Mouse (Mus musculus): ENCODE measurements around the gene Btla.

Gene Btla

DNA sequence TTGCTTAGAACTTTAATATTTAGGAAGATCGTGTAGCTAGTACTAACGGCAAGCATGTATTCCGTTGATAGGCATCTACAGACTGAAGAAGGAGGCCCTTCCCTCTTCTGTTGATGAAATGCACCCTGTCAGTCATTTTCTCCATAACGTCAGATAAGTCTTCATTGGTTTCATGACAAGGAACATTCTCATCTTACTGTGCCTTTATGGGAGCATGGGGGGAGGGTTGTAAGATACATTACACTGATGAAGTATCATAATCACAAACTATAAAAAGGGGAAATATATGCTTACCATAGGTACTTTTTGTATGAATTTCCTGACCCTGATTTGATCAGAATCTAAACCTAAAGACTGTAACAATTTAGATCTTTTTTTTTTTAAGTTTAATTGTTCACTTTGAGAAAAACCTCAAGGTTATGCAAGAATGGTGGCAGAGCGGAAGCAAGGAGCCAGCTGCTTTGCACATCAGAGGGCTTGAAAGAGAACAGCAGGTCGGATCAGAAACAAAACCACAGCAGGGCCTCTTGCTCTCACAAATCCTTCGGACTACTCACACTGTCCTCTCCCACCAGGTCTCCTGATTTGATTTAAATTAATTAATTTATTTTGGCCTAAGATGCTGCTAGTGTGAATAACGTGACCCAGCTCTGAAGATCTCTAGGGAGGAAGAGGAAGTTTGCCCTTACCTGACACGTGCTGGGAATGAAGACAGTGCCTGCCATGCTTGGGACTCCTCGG, at the start of gene Btla:
TSS of gene Btla (plus strand) at position 668 of the 741 bp plus-strand sequence.
- DNase-seq: no peak

- DNase-seq: no peak
Observed at GRCm38 (mm10) chr16:45178552-45178951, 45.6 kb upstream of the Btla start.

DNA sequence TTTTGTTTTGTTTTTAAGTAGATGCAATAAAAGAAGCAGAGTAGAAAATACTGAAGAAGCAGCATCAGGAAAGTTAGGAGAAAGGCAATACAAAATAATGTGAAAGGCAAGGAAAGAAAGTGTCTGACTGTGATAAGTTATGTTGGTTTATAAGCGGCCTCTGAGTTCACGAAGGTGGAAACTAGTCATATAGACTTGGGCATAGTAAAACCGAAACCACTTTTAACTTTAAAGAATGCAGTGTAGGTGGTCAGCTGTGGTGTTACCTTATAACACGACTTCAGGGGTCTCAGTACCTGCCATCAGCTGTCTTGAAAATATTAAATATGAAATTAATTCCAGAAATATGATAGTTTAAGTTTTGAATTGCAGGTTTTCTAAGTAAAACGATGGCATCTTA, 42.3 kb upstream of the Btla start:
- DNase-seq: no peak

- DNase-seq: peak; percentile 80
Observed at GRCm38 (mm10) chr16:45192613-45193012, 31.5 kb upstream of the Btla start.

- peak; percentile 82 for DNase-seq
Observed at GRCm38 (mm10) chr16:45196816-45197215, 27.3 kb upstream of the Btla start.

GRCm38 (mm10) chr16:45201395-45201794, 22.7 kb upstream of the Btla start:
- DNase-seq: peak; percentile 34

DNA sequence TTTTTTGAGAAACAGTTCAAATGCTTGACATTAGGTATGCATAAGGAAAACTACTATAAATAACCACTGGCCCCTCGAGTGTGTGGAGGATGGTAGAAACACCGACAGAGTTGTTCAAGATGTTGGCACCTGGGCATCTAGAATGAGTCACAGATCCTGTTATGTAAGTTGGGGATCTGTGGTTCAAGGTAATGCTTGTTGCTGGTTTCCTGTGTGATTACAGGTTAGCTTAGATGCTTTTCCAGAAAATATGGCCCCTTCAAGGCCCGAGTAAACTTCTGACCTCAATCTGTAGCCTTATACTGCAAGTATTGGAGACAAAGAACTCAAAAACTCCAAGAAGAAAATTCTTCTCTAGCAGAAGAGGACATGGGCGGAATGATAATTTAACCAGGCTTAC, 19.7 kb upstream of the Btla start:
- DNase-seq: no peak

DNA sequence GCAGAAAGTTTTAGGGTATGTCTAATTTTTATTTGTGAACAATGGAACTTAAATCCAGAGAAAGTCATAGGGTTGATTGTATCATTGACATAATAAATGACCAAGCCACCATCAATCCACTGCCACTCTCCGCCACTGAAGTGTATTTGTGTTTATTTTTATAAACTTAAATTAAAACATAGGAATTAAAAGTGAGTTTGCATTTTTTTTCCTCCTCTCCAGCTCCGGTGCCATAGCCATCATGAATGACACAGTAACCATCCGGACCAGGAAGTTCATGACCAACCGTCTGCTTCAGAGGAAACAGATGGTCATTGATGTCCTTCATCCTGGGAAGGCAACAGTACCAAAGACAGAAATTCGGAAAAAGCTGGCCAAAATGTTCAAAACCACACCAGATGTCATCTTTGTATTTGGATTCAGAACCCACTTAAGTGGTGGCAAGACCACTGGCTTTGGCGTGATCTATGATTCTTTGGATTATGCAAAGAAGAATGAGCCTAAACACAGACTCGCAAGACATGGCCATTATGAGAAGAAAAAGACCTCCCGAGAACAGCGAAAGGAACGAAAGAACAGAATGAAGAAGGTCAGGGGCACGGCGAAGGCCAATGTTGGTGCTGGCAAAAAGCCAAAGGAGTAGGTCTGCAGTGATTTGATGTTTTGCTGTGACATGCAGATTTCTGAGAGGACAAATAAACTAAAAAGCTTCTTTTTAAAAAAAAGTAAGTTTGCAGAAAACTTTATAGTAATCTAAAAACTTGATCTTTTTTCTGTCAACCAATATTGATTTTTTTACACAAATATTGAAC, 19.1 kb upstream of the Btla start:
- DNase-seq: peak; percentile 24

- DNase-seq: no peak
Observed at GRCm38 (mm10) chr16:45222016-45222415, 2.1 kb upstream of the Btla start.

DNA sequence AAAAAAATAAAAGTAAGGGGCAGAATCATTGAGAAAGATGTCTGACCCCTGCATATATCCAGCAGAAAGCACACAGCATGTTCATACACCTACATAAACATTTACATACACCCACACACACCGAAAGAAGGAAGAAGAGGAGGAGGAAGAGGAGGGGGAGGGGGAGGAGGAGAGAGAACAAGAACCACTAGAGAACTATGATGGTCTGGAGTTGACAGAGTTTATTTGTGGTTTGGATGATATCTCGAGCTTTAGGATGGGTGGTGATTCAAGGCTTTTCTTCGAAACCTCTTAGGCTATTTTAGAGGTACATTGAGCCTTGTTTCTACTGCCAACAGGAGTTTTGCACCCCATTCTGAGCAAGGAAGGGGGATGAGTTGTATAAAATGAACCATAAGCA, 1.3 kb upstream of the Btla start:
- DNase-seq: no peak

DNA sequence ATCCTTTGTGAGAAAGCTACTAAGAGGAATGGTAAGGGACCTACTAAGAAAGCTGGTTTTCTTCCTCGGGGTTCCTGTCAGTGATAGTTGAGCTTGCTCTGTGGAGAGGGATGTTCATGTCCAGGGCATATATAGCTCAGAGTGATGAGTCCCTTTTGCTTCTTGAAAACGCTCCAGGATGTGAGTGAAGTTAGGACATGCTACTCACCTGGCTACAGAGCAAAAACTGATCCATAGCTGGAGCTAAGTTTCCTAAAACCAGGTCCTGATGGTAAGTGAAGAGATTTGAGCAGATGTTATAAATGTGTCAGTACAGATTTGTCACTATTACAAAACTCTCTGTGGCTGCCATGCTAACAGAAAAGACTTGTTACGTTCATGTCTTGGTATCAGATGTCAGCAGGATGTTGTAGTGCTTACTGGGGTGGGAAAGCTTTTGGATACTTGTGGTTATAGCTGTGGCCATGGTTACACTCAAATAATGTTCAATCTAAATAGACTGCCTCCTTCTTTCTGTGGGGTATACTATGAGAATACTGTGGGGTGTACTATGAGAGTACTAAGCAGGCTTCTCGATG, 405 bp downstream of the Btla start:
- DNase-seq: no peak

DNA sequence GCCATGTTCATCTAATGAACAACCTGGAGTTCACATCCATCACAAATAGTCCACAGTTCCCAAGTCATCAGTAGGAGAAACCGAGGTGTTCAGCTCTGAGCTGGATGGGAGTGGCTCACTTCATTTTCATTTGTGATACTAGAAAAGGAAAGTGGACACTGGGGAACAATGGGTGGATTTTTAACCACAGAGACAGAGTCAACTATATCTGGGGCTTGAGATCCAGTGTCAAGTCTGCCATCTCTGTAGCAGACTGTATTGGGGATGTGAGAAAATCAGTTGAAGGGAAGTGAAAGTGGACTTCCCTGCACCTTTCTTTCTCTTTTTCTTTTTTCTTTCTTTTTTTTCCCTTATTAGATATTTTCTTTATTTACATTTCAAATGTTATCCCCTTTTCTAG, 2.9 kb downstream of the Btla start:
- no peak for DNase-seq

DNA sequence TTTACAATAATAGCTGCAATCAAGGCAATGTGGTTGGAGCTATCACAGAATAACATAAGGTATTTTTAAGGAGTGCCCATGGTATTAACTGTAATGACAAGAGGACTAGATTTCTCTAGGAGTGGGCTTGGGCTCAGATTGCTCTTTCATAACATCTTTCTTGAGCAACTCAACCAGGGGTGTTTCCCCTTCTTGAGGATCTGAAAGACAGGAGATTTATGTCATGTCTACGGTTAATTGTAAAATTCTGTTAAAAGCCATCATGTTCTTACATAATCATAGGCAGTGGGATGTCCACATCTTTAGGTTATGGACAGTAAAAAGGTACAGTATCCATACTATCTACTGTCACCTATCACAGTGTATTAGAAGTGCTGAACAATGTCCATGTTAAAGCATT, 7.2 kb downstream of the Btla start:
- DNase-seq: no peak

DNA sequence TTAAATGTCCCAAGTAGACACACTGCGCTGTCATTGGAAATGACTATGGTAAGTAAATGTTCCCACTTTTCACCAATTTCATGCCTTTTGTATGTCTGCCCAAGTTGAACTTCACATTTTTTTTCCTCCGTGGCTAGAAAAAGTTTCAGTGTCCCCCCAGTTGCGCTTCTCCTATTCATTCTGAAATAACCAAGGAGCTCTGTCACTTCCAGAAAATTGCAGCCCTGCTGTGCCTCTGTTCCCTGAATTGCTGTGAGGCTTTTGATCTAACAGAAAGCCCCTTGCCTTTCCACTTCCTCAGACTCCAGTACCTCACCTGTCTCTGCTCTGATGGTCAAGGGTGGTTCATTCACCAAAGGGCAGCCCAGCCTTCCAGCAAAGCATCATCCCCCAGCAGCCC, 8.9 kb downstream of the Btla start:
- no peak for DNase-seq

- no peak for DNase-seq
Observed at GRCm38 (mm10) chr16:45242700-45243099, 18.6 kb downstream of the Btla start.

DNA sequence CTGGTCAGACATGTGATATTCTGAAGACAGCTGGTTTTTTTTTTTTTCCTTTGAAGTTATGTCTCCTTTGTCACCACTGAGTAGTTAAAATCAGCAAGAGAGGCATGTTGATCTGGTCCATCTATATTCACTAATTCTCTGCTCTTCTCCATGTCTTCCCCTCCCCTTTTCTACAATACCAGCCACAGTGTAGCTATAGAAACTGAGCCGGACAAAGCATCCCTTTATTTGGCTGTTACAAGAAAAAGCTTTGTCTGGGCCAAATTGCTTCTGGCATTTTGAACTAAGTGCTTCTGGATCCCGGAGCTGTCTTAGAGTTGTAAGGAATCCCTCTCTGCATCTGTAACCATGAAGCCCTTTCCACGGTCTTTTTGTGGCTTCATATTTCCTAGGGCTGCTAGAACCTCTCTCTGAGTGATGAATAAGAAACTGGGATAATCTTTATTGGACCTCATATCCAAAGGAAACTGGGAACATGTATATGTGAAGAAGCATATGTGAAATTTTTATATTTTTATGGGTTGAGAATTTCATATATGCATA, 20.9 kb downstream of the Btla start:
- DNase-seq: no peak

DNA sequence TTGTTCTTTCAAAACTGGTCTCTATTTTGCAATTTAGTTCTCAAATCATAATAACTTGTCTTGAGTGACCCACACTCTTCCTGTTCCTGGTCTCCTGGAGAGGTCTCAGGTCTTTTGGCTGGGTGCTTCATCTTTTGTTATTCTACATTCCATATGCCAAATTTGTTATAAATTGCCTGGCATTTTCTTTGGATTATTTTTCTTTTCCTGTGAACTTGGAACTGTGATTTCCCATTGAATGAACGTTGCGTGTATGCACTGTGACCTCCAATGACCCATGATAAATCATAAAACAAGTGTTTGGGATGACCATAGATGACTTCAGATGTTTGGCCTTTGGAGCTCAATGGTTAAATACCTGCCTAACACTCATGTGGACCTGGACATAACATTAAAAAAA, 25.6 kb downstream of the Btla start:
- no peak for DNase-seq

DNA sequence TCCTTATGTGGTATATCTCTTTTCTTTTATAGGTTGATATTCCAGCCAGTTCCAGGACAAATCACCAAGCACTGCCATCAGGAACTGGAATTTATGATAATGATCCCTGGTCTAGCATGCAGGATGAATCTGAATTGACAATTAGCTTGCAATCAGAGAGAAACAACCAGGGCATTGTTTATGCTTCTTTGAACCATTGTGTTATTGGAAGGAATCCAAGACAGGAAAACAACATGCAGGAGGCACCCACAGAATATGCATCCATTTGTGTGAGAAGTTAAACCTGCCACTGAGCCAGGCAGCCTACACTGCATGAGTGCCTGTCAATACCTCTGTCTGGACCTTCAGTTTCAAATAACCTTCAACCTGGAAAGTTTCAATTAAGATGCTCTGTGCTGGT, 26.2 kb downstream of the Btla start:
- peak; percentile 3 for DNase-seq

GRCm38 (mm10) chr16:45251773-45252413, 27.8 kb downstream of the Btla start:
- no peak for DNase-seq

DNA sequence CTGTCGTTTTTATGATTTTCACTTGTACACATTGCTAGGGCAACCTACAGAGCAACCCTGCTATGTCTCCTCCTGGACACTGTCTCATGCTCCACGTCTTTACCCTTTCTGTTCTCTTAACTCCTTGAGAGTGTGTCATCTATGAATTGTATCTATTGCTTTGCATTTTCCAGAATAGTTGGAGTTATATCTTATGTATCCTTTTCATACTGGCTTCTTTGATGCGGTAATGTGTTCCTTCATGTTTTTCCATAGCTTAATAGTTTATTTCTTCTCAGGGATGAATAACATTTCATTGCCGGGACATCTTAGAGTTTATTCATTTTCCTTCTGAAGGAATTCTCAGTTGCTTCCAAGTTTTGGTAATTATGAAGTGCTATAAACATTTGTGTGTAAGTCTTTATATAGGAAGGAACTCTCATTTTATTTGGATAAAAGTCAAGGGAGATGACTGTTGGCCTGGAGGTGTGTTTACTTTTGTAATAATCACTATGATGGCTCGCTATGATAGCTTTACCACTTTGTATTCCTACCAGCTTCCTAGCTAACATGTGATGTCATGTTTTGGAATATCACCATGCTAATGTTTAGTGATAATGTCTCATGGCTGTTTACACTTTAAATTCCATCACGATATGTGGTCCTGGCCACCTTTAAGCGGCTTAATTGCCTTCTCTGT, 31.2 kb downstream of the Btla start:
- no peak for DNase-seq

- DNase-seq: no peak
Observed at GRCm38 (mm10) chr16:45256895-45257294, 32.8 kb downstream of the Btla start.

- no peak for DNase-seq
Observed at GRCm38 (mm10) chr16:45257567-45257966, 33.5 kb downstream of the Btla start.

DNA sequence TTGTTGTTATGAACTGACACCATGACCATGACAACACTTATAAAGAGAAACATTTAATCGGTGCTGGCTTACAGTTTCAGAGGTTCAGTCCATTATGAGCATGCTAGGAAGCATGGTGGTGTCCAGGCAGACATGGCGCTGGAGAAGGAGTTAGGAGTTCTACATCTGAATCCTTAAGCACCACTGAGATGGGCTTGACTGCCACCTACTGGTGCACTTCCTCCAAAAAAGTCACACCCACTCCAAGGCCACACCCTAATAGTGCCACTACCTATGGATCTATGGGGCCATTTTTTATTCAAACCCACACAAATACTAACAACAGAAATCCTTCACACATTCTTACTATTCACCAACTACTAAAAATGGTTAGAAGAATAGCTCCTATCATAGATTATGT, 35.5 kb downstream of the Btla start:
- DNase-seq: no peak

Measured in cerebellum, adult 9-10 months (tissue).